Mouse (Mus musculus): ENCODE measurements at regions not wholly inside any gene's neighbourhood (a gene's known extent, or its start where the extent isn't known, plus 50 kb on each side); places are given as distances from the start of the nearest gene placed in this dataset.
"Not testable (repeated sequence)": the region's sequence is repeated elsewhere in the genome, so short reads cannot be mapped to it uniquely, and the experiment has no call there.

- DNase-seq: no peak
These were observed 230.9 kb upstream of the Dpp6 start for GRCm38 (mm10) chr5:26586108-26586507.

DNA sequence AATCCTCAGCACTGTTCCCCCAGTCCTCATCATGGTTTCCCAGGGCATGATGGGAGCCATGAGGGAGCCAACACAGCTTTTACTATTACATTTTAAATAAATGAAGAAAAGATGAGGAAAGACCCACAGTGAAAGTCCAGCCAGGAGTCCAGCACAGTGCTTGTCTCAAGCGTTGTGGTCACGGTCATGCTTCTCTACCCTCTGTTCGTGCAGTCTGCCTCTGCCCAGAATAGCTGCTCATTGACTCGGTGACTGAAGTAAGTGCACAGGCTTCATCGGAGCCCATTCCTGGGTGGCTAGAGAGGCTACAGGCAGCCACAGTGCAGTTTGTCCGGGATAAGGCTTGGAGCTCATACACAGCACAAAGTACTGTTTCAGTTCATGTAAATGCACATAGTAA, 226.1 kb upstream of the Dpp6 start:
- DNase-seq: no peak

GRCm38 (mm10) chr5:26592341-26592740, 224.7 kb upstream of the Dpp6 start:
- no peak for DNase-seq

DNA sequence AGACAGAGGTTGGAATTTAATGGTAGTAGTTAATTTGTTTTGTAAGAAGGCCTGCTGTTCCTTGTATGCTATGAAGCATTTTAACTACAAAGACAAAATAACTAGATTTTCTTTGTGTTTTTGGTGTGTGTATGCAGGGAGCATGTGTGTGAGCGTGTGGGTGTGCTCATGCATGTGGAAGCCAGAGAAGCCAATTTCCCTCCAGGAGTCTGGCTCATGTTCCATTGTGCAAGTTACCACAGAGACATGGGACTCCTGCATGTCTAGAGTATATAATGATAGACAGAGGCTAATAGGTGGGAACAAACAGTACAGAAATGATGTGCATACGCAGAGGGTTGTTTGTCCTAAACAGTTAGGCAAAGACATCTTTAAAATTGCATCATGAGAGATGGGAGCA, 219.0 kb upstream of the Dpp6 start:
- no peak for DNase-seq

GRCm38 (mm10) chr5:26619272-26619671, 197.7 kb upstream of the Dpp6 start:
- DNase-seq: no peak

- no peak for DNase-seq
These were observed 194.9 kb upstream of the Dpp6 start for GRCm38 (mm10) chr5:26622116-26622515.

DNA sequence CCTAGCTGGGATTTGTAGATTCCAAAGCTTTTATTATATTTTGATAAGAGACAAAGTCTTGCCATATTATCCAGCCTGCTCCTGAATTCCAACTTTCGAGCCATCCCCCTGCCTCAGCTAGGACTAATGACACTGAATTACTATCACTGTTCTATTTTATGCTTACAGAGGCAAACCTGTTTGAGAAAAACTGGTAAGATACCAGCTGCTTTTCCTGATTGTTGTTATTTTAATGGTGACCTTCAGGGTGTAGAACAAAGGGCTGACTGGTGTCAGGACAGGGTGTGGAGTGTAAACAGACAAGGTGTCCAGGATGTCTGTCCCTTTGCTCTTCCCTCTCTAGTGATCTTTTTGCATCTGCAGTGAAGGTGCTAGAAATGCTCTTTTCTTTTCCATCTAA, 145.5 kb upstream of the Dpp6 start:
- no peak for DNase-seq

DNA sequence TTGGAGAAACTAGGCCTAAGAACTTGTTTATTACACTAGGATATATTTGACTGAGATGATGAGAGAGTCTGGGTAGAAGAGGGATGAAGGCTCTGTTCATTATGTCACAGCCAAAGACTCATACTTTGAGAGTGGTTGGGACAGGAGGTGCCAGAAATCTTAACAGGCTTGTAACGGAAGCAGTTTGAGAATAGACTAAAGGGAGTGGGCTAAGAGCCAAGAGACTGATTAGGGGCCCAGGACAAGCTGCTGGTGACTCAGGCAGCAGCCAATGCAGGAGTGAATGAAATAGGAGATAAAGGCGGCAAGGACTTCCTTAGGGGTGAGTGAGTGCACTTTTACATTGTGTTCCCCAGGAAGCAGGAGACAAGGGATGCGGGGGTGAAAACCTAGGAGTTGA, 127.2 kb upstream of the Dpp6 start:
- DNase-seq: no peak

- DNase-seq: no peak
These were observed 125.9 kb upstream of the Dpp6 start for GRCm38 (mm10) chr5:26691121-26691520.

- no peak for DNase-seq
These were observed 125.0 kb upstream of the Dpp6 start for GRCm38 (mm10) chr5:26692013-26692412.

DNA sequence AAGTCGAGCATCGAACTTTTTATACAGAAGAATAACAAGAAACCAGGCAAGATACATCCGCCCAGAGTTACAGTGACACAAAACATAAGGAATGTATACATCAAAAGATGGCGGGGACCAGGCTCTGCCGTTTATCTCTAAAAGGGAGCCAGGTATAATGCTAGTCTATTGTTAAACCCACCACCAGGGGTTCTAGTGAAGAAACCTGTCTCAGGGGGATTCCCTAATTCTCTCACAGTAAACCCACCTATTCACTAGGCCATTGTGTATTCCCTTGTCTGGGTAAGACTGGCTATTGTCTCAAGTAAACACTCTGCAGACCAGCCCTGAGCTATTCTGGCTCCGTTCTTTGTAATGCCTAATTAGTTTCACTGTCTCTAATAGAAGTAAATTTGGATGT, 113.4 kb upstream of the Dpp6 start:
- DNase-seq: not testable (repeated sequence)

GRCm38 (mm10) chr5:26707661-26708060, 109.3 kb upstream of the Dpp6 start:
- DNase-seq: no peak

GRCm38 (mm10) chr5:26724491-26724890, 92.5 kb upstream of the Dpp6 start:
- no peak for DNase-seq

DNA sequence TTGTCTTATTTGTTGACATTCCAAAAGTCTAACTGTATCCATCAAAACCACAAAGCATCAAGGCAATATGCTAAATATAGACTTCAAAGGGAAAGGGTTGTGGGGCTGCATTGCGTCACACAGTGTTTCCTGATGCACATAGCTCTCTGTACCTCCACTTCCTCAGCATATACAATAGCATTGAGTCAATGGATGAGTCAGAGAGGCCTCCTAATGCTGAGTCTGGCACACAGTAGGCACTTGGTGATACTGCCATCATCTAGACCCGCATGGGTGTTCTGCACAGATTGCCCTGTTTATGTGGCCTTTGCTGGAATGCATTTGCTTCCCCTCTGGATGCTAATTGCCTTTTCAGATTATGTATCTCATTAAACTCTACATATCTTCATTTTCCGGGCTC, 91.0 kb upstream of the Dpp6 start:
- DNase-seq: no peak

DNA sequence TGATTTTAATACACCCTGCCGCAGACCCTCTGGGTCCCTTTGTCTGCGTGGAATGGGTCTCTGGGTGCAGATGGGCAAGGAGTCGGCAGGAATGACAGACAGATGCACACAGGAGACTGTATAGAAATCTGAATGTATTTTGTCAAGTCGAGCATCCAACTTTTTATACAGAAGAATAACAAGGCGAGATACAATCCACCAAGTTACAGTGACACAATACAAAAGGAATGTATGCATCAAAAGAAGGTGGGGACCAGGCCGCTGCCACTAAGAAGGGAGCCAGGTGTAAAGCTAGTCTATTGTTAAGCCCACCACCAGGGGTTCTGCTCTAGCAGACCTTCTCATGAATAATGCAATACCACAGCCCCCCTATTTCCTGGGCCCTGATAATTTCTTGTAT, 65.8 kb upstream of the Dpp6 start:
- not testable (repeated sequence) for DNase-seq

DNA sequence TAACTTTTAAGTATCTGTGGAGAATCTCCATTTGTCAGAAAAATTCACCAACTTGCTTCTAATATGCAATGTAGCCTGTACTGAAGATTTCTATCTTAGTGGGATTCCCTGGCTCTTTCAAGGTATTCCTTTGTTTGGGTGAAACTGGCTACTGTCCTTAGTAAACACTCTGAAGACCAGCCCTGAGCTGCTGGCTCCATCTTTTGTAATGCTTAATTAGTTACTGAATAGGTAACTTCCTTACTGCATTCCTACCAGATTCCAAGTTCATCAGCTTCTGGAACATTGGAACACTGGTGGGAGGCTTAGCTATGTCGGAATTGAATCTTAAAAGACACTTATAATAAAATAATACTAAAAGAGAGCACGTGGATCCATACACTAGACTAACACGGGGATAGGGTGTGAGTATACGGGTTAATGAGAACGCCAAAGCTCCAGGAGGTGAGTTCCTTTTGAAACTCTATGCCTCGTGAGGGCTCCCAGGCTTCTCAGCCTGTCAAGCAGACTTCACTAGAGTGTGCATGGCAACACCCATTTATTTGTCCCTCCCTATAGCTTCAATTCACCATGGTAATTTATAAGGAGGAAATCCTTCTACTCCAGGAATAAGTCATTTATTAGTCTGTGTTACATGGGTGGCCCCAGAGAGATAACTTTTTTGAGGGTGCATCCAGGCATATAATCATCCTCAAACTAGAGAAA, 65.2 kb upstream of the Dpp6 start:
- peak; percentile 5 for DNase-seq

GRCm38 (mm10) chr5:26754129-26754528, 62.9 kb upstream of the Dpp6 start:
- DNase-seq: peak; percentile 61
